ENCODE assay signal across 15 mouse cellular contexts in genomic region chr4:141949436-141949835, GRCm38 (mm10).
DNase-seq lines count a peak whose midpoint lies in the region; ATAC-seq and TF ChIP-seq lines count a peak whose summit lies in the region.
"Had no signal": no experiment of that assay in that cellular context is flagged by ENCODE, and none has a peak within 500 bp of the region (broad histone marks: within the 10 kb centered on the region; RNA-seq: fewer than 3 reads in every experiment).

No protein-coding gene starts in this region.

- H3K4me2 ChIP-seq in forebrain, embryonic 14.5 days (ENCODE audit: low read length): no peak overlapping the region
- 0 out of 2 replicates have a peak overlapping the region, but pooled peaks have one; percentile 6 for H3K4me2 ChIP-seq in kidney, embryonic 15.5 days
- H3K4me2 ChIP-seq in lung, embryonic 15.5 days: no peak overlapping the region
- 0 out of 2 replicates have a peak overlapping the region, but pooled peaks have one; percentile 10 for H3K4me2 ChIP-seq in stomach, embryonic 14.5 days (replicated peaks; ENCODE audit: low read depth, low read length)

- H3K9me3 ChIP-seq in forebrain, embryonic 14.5 days (replicated peaks; ENCODE audit: control insufficient read depth, low read length): no peaks in the 10 kb centered on the region
- peaks cover 1% of the 10 kb centered on the region; the same call in 1 of the 2 replicates for H3K9me3 ChIP-seq in forebrain, embryonic 10.5 days
- no peaks in the 10 kb centered on the region for H3K9me3 ChIP-seq in kidney, embryonic 15.5 days (replicated peaks)
- no peaks in the 10 kb centered on the region for H3K9me3 ChIP-seq in lung, embryonic 15.5 days
- H3K9me3 ChIP-seq in stomach, embryonic 14.5 days (ENCODE audit: control insufficient read depth, low read depth, low read length): no peaks in the 10 kb centered on the region
- H3K9me3 ChIP-seq: midbrain, embryonic 10.5 days had no signal

- WGBS in forebrain, embryonic 14.5 days: 67% methylated on average over 13 of the region's 13 CpGs
- 87% methylated on average over 13 of the region's 13 CpGs for WGBS in forebrain, embryonic 10.5 days
- WGBS in kidney, embryonic 15.5 days: 53% methylated on average over 13 of the region's 13 CpGs
- 64% methylated on average over 13 of the region's 13 CpGs for WGBS in kidney, adult 2 months
- 23% methylated on average over 13 of the region's 13 CpGs for WGBS in lung, embryonic 15.5 days
- 13% methylated on average over 13 of the region's 13 CpGs for WGBS in stomach, embryonic 14.5 days

- H3K4me1 ChIP-seq in forebrain, embryonic 14.5 days (ENCODE audit: control insufficient read depth, insufficient read depth, low read length): no peaks in the 10 kb centered on the region
- no peaks in the 10 kb centered on the region for H3K4me1 ChIP-seq in forebrain, embryonic 10.5 days
- peaks cover 25% of the 10 kb centered on the region for H3K4me1 ChIP-seq in kidney, embryonic 15.5 days
- H3K4me1 ChIP-seq in kidney, adult 2 months (ENCODE audit: control insufficient read depth, insufficient read depth, low read length): no peaks in the 10 kb centered on the region
- H3K4me1 ChIP-seq in lung, embryonic 15.5 days: peaks cover 35% of the 10 kb centered on the region
- H3K4me1 ChIP-seq in stomach, embryonic 14.5 days (ENCODE audit: control insufficient read depth, insufficient read depth, low read length): peaks cover 28% of the 10 kb centered on the region

- H3K36me3 ChIP-seq in forebrain, embryonic 14.5 days (ENCODE audit: control insufficient read depth, insufficient read depth, low read length): no peaks in the 10 kb centered on the region
- H3K36me3 ChIP-seq in forebrain, embryonic 10.5 days (replicated peaks): no peaks in the 10 kb centered on the region
- H3K36me3 ChIP-seq in kidney, embryonic 15.5 days: no peaks in the 10 kb centered on the region
- H3K36me3 ChIP-seq in kidney, adult 2 months (ENCODE audit: control insufficient read depth, insufficient read depth, low read length): no peaks in the 10 kb centered on the region
- no peaks in the 10 kb centered on the region for H3K36me3 ChIP-seq in lung, embryonic 15.5 days
- H3K36me3 ChIP-seq in stomach, embryonic 14.5 days (ENCODE audit: control insufficient read depth, insufficient read depth, low read length): no peaks in the 10 kb centered on the region
- H3K36me3 ChIP-seq: midbrain, embryonic 10.5 days had no signal

- DNase-seq in forebrain, embryonic 14.5 days (ENCODE audit: low spot score): peak; percentile 61
- DNase-seq in forebrain, embryonic 10.5 days (ENCODE audit: extremely low spot score, low spot score): no peak
- no peak for DNase-seq in kidney, adult 2 months
- DNase-seq in lung, postnatal 14 days: no peak
- no peak for DNase-seq in ovary, postnatal 14 days (ENCODE audit: low spot score)
- DNase-seq: cerebellum, adult 18-20 months; gastrocnemius, postnatal 10 days; left cerebral cortex, postnatal 4 days had no signal

- no peak for TF ChIP-seq CTCF in kidney, adult 2 months (conservative IDR thresholded peaks at IDR 0.05; ENCODE audit: insufficient read depth, insufficient read length, low read depth, low read length)

- no peak overlapping the region for H3K9ac ChIP-seq in forebrain, embryonic 14.5 days (ENCODE audit: low read length)
- no peak overlapping the region for H3K9ac ChIP-seq in kidney, embryonic 15.5 days
- no peak overlapping the region for H3K9ac ChIP-seq in lung, embryonic 15.5 days
- no peak overlapping the region for H3K9ac ChIP-seq in stomach, embryonic 14.5 days (replicated peaks; ENCODE audit: low read depth, low read length)
- H3K9ac ChIP-seq: liver, embryonic 14.5 days had no signal

- H3K27ac ChIP-seq in forebrain, embryonic 14.5 days (ENCODE audit: low read depth, low read length): no peak overlapping the region
- H3K27ac ChIP-seq in forebrain, embryonic 10.5 days: no peak overlapping the region
- H3K27ac ChIP-seq in kidney, embryonic 15.5 days: peak overlapping the region; percentile 66
- H3K27ac ChIP-seq in kidney, adult 2 months (ENCODE audit: insufficient read depth, low read depth, low read length): no peak overlapping the region
- peak overlapping the region; percentile 71 for H3K27ac ChIP-seq in lung, embryonic 15.5 days
- H3K27ac ChIP-seq in stomach, embryonic 14.5 days (ENCODE audit: low read length): peak overlapping the region; percentile 48; the same call in 1 of the 2 replicates
- H3K27ac ChIP-seq: hindbrain, postnatal 0 days; liver, embryonic 14.5 days; midbrain, embryonic 10.5 days had no signal

- H3K4me3 ChIP-seq in forebrain, embryonic 14.5 days (ENCODE audit: low read depth, low read length): no peak overlapping the region
- no peak overlapping the region for H3K4me3 ChIP-seq in forebrain, embryonic 10.5 days
- H3K4me3 ChIP-seq in kidney, embryonic 15.5 days (replicated peaks): no peak overlapping the region
- no peak overlapping the region for H3K4me3 ChIP-seq in kidney, adult 2 months (ENCODE audit: insufficient read depth, low read depth, low read length)
- no peak overlapping the region for H3K4me3 ChIP-seq in lung, embryonic 15.5 days
- H3K4me3 ChIP-seq in stomach, embryonic 14.5 days (ENCODE audit: low read depth, low read length): no peak overlapping the region
- H3K4me3 ChIP-seq: midbrain, embryonic 10.5 days had no signal

- no peaks in the 10 kb centered on the region for H3K27me3 ChIP-seq in forebrain, embryonic 14.5 days (replicated peaks; ENCODE audit: control insufficient read depth, insufficient read depth, low read length)
- no peaks in the 10 kb centered on the region for H3K27me3 ChIP-seq in forebrain, embryonic 10.5 days (ENCODE audit: poor library complexity, severe bottlenecking)
- no peaks in the 10 kb centered on the region for H3K27me3 ChIP-seq in kidney, embryonic 15.5 days
- no peaks in the 10 kb centered on the region for H3K27me3 ChIP-seq in kidney, adult 2 months (replicated peaks; ENCODE audit: control insufficient read depth, insufficient read depth, low read length)
- no peaks in the 10 kb centered on the region; the same call in 1 of the 2 replicates for H3K27me3 ChIP-seq in lung, embryonic 15.5 days
- H3K27me3 ChIP-seq in stomach, embryonic 14.5 days (ENCODE audit: control insufficient read depth, insufficient read depth, low read length): no peaks in the 10 kb centered on the region
- H3K27me3 ChIP-seq: Patski had no signal

- TF ChIP-seq POLR2A in kidney, adult 2 months (IDR thresholded peaks at IDR 0.05; ENCODE audit: low read depth, low read length): no peak

- peak; percentile 74; the same call in 1 of the 2 replicates for ATAC-seq in forebrain, embryonic 14.5 days
- ATAC-seq in kidney, embryonic 15.5 days (replicated peaks; ENCODE audit: low FRiP score): peak; percentile 81
- peak; percentile 83 for ATAC-seq in lung, embryonic 15.5 days (ENCODE audit: borderline replicate concordance, extremely low read depth, low FRiP score, low TSS enrichment)
- peak; percentile 81 for ATAC-seq in stomach, embryonic 14.5 days (ENCODE audit: insufficient number of reproducible peaks, insufficient read depth, low FRiP score, low read depth)
- ATAC-seq: hindbrain, postnatal 0 days; Patski had no signal

Comparison
In these comparisons a context has a peak if more than half of its experiments do, and no peak if none do; other contexts are left out.
1. H3K27ac ChIP-seq: peak in kidney, embryonic 15.5 days (single experiment), lung, embryonic 15.5 days (single experiment) and stomach, embryonic 14.5 days (single experiment); none in forebrain, embryonic 14.5 days (single experiment), forebrain, embryonic 10.5 days (single experiment) and kidney, adult 2 months (single experiment).
2. H3K4me2 ChIP-seq: peak in kidney, embryonic 15.5 days (single experiment) and stomach, embryonic 14.5 days (single experiment); none in forebrain, embryonic 14.5 days (single experiment) and lung, embryonic 15.5 days (single experiment).
3. Peak in every context shown above with its lines, with median percentiles within 50 percentile points of each other: ATAC-seq.